Mouse (Mus musculus) left cerebral cortex, postnatal 25 days (tissue): ENCODE data around the gene Clmn. TPM values are rescaled to one million over a fixed set of nuclear protein-coding genes. Genes with fewer than 3 reads are reported as not detected.
"Not testable (repeated sequence)": the region's sequence is repeated elsewhere in the genome, so short reads cannot be mapped to it uniquely, and the experiment has no call there.

ENCODE experiments used
- DNase-seq, 2 experiments: peaks; one replicate each; pipeline ENCODE4 v3.0.0; 2022; ENCODE audit warnings: low spot score in 2 of 2, mixed read lengths in 1 of 2
- intact Hi-C: fragments of 180-260 bp; cut with DNase I; formaldehyde crosslinking; loops from one replicate; pipeline ENCODE4 v1.15.1; 2025
- total RNA-seq, 2 experiments: library from RNA; stranded (reverse); gene quantifications; 2 replicates each; pipeline ENCODE4 v1.2.3; 2021

Gene Clmn
- total RNA-seq, 2 experiments from 2014 or later: 41.3 to 43.0 TPM

DNA sequence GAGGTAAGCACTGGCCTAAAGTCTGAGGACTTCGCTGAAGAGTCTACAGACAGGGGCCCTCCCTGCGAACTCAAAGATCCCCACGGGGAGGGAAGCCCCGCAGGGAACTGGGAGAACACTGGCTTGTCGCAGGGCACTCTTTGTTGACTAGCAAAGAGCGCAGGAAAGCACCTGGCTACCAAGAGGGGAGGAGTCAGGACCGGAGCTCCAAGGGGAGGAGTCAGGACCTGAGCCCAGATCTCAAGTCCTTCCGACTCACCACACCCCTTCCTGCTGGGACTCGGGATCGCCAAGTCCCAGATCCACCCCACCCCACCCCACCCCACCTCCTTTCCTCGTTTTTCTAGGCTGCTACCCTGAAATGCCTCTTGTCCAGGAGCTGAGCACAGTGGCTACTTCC is 19.2 kb downstream of the Clmn start:
- no peak for DNase-seq
- intact Hi-C loops: loop anchor here (10.0 kb wide), 1 partner anchor 179 kb away; no protein-coding TSS in a partner anchor

DNA sequence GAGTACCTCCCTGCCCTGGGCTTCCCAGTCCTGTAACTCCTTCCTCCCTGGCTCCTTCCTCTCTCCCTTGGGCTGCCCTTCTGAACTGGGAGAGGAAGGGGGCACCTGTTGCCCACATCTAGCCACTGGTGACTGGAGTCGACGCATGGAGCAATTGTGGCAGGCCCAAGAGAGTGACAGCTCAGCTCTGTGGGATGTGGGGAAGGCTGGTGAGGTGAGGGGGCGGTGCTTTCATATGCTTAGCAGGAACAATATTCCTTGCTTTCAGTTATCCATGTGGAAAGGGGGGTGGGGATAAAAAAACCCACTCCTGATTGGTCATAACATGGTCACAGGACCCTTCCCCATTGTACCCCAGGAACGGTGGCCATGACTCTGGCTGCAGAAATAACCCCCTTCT is 19.9 kb downstream of the Clmn start:
- intact Hi-C loops: loop anchor here (10.0 kb wide), 1 partner anchor 180 kb away; no protein-coding TSS in a partner anchor

DNA sequence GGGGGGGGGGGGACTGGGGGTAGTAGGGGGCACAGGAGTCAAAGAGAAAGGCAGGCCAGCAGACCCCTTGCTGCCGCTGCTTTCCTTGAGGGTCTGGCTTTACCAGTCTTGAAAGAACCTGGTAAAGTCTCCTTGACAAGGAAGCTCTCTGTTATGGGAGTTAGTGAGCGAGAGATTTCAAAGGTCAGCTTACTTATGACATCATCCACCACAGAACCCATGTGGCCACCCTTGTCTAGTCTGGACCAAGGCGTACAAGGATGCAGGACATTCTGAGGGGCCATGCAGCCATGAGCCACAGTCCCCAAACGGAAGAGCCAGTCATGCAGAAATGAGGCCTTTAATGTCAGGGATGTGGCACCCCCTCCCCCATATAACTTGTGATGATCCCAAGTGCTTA is 20.6 kb downstream of the Clmn start:
- intact Hi-C loops: loop anchor here (10.0 kb wide), 1 partner anchor 181 kb away; no protein-coding TSS in a partner anchor
- no peak for DNase-seq

More for the DNA sequence above, 19.9 kb downstream of the Clmn start:
- peak in 1 of 2 experiments; percentile 40 for DNase-seq

DNA sequence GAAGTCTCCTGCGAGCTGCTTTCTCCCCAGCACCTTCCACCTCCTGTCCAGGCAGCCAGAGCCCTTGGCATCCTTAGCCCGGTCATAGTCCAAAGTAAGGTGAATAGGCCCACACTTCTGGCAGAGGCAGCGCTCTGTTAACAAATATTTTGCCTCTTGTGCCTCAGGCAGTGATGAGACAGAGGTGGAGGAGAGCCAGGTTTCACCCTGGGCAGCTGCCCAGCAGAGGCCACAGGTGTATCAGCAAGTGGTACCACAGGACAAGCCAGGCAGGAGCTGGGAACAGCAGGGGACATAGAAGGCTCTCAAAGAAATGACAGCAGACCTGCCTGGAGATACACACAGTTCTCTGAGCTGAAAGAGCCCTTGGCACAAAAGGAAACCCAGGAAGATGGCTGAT is 23.6 kb downstream of the Clmn start:
- intact Hi-C loops: loop anchor here (10.0 kb wide), 1 partner anchor 184 kb away; no protein-coding TSS in a partner anchor
- no peak for DNase-seq

DNA sequence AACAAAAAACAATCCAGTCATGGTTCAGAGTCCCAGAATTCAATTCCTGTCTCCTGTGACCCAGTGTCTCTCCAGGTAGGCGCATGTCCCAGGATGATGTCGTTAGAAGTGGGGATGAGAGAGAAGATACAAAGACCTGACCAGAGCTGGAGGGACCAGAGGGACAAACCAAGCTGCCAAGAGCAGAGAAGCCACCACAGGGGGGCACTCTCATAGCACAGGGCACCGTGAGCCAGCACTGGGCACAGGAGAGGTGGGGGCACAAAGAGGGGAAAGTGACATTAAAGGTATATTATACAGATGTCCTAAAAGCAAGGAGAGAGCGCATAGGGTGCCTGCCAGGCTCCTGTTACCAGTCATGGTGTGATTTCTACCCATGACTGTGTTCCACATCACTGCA is 25.9 kb downstream of the Clmn start:
- DNase-seq: peak; percentile 48 to 51
- intact Hi-C loops: loop anchor here (2.0 to 5.0 kb wide), 2 partner anchors 73 to 100 kb away; no protein-coding TSS in a partner anchor

DNA sequence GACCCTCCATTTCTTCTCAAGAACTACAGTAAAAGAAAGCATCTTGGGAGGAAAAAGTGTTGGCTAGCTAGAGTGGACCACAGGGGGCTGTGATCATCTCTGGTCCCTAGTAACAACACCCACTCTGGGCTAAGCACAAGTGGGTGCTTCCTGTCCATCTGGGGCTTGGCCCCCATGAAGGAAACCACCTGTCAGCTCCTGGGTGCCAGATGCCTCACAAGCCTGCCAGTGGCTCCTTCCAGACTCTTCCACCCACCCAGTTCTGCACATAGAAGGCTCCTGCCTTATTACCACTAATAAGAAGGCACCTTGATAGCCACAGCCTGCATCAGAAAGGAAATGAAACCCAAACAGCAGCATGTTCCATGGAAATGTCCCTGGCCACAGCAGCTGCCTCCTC is 26.4 kb downstream of the Clmn start:
- intact Hi-C loops: loop anchor here (2.0 to 5.0 kb wide), 2 partner anchors 74 to 100 kb away; no protein-coding TSS in a partner anchor
- peak in 1 of 2 experiments; percentile 29 for DNase-seq

DNA sequence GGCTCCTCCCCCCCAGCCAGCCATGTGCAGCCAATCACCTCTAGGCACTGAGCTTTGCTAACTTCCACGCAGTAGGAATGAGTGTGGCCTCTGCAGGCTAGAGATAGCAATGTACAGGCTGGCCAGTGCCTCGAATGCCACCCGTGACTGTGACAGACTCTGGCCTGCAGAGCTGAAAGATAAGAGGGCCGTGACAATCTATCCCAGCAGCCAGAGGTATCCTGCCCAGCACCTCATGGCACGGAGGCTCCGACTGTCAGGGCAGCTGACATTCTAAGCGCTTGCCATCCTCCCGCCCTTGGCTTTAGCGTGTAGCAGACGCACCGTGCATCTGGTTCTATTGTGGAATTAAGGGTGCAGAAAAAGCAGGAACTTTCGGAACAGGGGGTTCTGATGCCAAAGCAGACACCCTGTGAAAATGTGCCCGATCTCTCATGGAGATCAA is 26.9 kb downstream of the Clmn start:
- no peak for DNase-seq
- intact Hi-C loops: loop anchor here (2.0 to 5.0 kb wide), 2 partner anchors 74 to 101 kb away; no protein-coding TSS in a partner anchor

DNA sequence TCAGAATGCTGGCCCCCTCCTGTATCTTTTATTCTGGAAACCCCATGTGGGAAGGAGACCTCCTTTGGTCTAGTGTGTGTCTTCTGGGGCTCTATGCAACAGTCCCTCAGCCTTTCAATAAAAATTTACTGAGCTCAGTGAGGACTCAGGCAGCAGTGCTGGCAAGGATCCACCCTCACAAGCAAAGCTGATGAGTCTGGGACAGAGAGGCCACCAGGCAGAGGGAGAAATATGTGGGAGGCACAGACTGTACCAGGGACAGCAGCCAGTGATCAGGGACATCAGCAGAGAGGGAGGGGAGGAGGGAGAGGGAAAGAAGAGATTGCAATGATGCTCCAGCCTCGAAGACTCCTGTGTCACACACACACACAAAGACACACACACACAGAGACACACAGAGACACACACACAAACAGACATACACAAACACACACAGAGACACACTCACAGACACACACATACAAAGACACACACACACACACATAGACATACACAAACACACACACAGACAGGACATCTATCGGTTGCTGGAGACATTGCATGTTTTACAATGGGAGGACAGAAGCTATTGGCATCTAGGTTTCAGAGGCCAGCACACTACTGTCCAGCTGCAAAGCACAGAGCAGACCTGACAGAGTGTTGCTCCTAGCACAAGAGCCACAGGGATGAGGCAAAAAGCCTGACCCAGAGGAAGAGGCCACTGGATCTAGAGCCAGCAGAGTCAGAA is 27.6 kb downstream of the Clmn start:
- intact Hi-C loops: loop anchor here (5.0 kb wide), 1 partner anchor 75 kb away; no protein-coding TSS in a partner anchor
- peak; percentile 79 to 90 for DNase-seq

DNA sequence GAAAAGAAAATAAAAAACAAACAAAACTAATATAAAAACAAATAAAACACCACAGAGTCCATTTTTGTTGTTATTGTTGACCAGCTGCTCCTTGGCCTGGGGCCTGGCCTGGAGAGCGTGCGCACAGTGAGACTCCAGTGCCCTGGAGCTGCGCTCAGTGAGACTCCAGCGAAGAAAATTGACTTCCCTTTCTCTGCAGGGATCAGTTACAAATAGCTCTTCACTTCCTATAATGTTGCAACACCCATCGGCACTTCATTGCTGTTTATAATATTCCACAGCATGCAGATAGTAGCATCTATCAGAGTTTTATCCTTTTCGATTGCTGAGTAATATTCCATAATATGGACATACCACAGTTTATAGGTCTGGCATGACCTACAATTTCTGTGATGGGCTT is 28.6 kb downstream of the Clmn start:
- DNase-seq: no peak
- intact Hi-C loops: loop anchor here (5.0 kb wide), 1 partner anchor 76 kb away; no protein-coding TSS in a partner anchor

DNA sequence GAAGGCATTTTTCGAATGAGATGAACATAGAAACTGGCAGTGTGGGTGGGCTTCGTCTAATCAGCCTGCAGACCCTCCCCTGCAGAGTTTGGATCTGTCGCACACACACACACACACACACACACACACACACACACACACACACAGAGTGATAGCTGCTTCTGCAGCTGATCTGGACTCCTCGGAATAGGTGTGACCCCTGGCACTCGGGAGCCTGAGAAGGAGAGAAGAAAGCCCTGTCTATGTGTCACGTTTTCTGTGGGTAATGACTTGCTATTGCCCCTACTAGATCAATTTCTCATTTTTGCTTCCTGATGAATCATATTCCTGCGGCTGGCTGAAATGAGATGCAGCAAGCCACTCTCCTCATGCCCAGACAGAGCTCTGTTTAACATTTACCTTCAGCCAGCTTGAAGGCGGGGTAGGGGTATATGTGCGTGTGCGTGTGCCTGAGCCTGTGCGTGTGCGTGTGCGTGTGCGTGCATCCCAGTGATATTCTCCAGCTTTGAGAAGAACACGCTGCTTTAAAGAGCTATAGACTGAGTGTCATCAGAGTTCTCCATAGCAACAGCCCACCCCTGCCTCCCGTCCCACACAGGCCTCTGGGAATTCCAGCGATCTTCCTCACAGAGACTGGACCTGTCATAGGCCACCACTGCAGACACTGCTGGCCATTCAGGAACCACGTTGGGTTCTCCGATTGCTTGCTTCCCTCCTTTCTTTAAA is 29.3 kb downstream of the Clmn start:
- intact Hi-C loops: loop anchor here (5.0 kb wide), 1 partner anchor 77 kb away; no protein-coding TSS in a partner anchor
- DNase-seq: peak in 1 of 2 experiments; percentile 57

DNA sequence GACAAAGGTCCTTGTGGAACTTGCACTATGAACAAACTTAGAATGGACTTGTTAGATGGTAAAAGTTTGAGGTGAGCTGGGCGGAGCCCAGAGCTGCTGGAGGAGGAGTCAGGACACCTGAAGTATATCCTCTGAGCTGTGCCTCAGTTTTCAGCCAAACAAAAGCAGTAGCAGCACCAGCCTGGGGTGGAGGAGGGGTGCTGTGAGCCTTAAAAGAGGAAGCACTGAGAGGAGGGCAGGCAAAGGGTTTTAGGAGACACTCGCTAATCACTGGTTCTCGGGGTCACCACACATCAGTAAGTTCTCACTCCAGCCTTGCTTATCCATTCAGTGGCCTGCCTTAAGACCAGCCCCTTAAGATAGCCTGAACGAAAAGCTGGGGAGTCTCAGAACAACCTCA is 30.1 kb downstream of the Clmn start:
- intact Hi-C loops: loop anchor here (5.0 kb wide), 1 partner anchor 78 kb away; no protein-coding TSS in a partner anchor
- no peak for DNase-seq

DNA sequence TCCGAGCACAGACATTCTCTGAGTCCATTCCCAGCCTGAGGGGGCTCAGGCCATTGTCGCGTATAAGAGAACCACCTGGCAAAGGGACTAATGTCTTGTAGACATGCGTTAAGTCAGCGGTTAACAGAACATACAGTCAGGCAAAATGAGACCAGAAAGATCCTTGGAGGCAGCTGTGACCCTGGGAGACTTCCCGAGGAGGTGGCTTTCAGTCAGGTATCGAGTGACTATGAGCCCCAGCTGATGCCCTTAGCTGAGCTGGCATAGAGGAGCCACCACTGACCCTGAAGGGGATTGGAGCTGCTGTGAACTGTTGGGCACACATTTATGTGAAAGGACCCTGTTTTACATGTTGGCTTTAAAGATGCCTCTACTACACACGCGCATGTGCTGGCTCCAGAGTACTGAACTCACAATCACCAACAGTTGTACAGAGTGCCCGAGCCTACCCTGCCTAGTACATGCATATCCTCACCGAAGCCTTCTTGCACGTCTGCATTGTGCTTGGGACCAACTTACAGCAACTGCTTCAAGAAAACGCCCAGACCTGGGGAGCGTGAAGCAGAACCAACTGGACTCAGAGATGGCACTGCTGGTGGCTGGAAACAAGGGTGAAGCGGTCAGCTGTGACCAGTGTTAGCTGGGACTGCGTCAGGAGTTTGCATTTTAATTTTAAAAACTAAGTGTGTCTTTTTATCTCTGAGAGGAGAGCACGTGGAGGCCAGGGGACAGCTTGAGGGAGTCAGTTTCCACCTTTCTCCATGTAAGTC is 34.0 kb downstream of the Clmn start:
- intact Hi-C loops: no loop called here
- no peak for DNase-seq

DNA sequence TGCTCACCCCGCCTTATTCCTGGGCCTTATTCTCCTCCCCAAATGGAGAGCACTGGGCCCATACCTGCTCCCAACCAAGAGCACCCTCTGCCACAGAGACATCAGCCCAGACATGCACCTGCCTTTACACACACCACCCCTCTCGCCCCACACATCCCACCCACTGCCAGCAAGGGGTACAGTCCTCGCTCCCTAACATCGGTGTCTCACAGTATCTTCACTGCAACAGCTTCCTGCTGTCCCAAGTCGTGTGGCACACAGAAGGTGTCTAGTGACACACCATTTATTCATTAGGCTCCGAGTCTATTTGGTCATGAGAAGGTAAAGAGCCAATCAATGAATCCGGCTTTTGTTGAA is 34.6 kb downstream of the Clmn start:
- no peak for DNase-seq
- intact Hi-C loops: no loop called here

DNA sequence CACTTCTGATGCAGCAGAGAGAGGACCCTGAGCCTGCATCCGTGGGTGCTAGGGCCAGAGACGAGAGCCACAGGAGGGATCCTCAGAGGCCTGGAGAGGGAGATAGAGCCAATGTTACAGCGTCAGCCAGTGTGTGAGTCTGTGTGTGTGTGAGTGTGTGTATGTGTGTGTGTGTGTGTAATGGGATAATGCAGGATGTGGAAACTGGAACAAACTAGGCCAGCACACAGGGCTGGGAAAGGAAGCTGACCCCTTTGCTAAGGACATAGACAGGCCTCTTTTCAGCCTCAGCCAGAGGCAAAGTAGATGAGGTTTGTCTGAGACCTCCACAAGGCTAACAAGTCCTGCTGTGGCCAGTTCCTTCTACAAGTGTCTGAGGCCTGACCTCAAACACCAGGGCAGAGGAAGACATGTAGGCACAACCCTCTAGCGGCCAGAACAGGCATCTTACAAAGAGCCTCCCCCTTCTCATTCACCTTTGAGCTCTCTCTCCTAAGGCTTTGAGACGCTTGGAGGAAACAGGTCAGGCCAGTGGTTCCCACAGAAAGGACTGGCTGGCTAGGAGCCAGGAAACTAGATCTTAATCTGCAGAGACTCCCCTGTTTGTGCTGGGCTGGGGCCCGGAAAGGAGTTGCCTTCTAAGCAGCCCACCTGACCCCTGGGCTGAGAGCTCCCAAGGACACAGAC is 35.1 kb downstream of the Clmn start:
- DNase-seq: no peak
- intact Hi-C loops: no loop called here

DNA sequence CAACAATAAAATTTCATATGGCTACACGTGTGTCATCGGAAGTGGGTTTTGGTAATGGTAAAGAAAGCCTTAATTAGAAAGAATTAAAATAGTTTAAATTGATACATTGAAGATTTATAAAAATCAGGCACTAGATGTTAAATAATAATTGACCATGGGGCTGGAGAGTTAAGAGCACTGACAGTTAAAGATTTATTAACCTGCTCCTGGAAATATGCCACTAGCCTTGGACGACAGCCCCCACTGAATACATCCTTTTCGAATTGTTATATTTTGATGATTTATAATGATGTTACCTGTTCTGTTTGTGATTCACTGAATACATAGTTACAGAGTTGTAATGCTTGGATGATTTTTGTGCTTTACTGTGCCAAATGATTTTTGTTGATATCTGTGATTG is 35.9 kb downstream of the Clmn start:
- intact Hi-C loops, DNase-seq: not testable (repeated sequence)

DNA sequence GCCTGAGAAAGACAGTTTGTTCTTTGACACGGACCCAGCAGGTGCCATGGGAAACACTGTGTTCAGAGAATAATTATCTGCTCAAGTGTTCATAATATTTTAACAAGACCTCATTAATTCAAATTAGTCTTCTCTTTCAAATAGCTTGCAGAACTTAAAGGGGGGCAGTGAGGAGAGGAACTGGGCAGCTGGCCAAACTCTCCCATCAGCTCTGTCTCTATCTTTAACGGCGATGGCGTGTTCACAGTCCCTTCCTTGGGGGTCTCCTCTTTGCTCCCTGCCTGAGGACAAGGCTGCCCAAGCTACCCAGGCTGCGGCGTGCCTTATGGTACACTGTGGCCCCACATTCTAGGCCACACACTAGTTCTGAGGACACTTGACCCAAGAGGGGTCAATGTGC is 37.2 kb downstream of the Clmn start:
- DNase-seq: no peak
- intact Hi-C loops: no loop called here

DNA sequence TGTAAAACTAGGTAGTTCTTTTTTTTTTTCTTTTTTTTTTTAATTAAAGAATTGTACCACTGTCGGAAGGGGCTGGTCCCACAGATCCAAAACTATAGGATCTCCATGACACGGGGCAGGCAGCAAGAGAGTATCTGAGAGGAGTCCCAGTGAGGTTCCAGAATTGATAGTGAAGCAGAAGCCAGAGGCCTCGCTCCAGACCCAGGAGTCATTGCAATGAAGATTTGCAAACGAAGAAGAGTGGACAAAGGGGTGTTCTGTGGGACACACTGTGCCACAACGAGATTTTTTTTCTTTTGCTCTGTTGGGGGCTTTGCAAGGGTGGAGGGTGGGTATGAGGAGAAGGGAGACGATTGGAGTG is 40.0 kb downstream of the Clmn start:
- intact Hi-C loops: no loop called here
- no peak for DNase-seq

DNA sequence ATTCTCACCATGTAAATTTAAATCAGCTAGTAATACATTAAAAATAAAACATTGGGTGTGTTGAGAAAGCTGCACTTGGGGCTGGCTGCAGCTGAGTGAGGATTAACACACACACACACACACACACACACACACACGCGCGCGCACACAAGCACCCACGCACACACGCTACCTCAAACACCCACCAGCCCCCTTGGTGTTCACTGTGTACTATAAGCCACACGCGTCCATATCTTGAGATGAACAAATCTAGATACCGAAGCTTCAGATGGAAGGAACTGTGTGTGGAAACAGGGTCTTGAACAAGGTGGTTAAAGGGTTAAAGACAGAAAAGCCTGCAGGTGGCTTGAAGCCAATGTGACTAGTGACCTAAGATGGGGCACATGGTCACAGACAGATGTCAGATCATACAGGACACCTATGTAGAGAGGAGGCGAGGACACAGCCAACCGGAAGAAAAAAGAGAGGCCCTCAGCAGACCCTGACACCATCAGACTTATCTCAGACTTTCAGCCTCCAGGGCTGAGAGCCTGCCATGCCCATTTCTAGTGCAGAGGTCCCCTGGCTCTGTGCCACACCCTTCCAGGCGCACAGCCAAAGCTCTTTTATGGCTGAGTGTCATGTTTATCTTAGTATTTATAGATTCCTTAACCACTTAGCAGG is 40.5 kb downstream of the Clmn start:
- intact Hi-C loops: no loop called here
- no peak for DNase-seq

DNA sequence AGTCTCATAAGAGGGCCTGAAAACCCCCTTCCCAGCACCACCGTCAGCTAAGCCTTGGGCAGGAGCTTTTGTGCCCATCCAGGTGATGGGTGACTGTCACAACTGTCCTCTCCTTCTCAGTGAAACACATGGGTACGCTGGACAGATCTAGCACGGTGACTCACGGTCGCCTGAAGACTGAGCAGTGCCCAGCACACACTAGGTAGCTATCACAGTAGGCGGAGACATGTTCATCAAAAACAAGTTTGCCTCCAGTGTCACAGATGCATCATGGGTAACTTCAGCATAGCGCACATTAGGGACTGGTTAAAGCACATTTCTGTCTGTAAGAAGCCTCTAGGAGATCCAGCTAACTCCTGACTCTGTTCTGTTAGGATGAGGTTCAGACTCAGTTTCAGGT is 41.2 kb downstream of the Clmn start:
- no peak for DNase-seq
- intact Hi-C loops: no loop called here
